Mouse (Mus musculus): ENCODE measurements around the gene Vmn1r15. TPM values are rescaled to one million over a fixed set of nuclear protein-coding genes. Genes with fewer than 3 reads are reported as not detected.

Gene Vmn1r15
- not detected for total RNA-seq (2021)
- long read RNA-seq, experiment 1: 0 reads
- long read RNA-seq, experiment 2: 0 reads

DNA sequence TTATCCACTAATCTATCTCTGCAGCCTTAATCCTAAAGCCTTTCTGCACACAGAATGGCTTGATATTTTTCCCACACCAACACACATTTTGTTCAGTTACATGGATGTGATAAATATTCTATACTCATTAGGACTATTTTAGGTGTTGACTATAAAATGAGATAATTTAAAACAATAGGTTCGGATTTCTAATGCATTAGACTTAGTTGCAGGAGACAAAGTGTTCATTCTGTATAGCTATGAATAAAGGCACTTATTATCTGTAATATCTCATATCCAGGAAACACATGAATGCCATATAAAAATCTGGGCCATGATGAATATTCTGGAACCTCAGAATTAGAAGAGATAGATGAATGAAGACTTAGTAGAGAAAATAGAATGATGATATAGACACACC is at the start of gene Vmn1r15:
TSS of gene Vmn1r15 (plus strand) at position 301 of the 400 bp plus-strand sequence.
- no peak for DNase-seq
- intact Hi-C loops (cut with DNase I; ENCODE audit: low total_unique reads): no loop called here

DNA sequence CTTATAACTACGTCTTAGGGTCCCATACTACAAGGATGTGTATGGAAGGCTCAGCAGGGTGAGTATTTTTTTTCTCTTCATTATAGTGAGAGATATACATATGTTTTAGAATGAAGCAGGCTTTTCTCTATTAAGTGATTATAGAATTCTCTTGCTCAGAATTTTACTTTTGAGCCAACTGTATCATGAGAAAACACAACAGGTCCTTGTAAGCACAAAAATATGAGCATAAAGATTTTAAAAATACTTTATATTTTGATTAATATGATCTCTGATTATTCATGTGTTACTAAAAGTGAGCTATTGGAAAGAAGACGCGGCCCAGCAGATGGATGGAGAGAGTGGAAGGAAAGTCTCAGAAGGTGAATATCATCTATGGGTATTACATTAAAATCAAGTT is 26.4 kb upstream of the Vmn1r15 start, which contains the start of gene Vmn1r14:
TSS of gene Vmn1r14 (plus strand) at position 301 of the 400 bp plus-strand sequence.
- intact Hi-C loops (cut with DNase I; ENCODE audit: low total_unique reads): no loop called here
- no peak for DNase-seq

DNA sequence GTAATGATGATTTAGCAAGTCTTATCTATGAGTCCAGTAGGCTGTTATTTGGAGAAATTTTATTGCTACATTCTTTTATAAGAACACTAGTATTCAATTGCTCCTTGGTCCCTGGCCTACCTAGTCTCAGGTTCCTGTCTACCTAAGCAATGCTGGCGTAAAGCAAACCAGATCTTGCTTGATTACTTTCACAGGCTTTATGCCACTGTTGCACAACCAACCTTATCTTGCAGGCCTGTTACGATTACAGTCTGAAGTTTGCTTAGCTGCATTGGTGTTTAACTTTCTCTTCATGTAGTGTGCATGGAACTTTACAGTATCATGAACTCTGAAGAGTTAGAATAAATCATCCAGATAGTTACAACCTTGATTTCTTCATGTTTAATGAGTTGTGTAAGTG is 3.2 kb downstream of the Vmn1r15 start:
- intact Hi-C loops (cut with DNase I; ENCODE audit: low total_unique reads): no loop called here
- DNase-seq: no peak

DNA sequence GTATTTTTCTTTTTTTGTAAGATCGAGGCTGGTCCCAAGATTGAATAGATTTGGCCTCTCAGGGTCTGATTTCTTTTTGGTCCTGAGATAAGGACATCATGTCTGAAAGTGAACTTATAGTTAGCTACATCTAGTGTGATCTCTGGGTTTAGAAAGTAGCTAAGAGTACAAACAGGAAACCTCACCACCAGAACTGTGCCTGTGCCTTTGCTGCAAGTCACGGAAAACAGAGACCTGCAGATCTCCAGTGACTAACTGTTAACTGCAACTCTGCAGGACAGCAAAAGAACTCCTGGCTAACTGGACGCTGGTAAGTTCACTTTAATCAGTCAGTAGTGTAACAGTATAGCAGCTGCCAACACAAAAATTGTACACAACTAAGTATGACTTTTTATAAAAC is 14.1 kb downstream of the Vmn1r15 start:
- intact Hi-C loops (cut with DNase I; ENCODE audit: low total_unique reads): no loop called here
- no peak for DNase-seq

DNA sequence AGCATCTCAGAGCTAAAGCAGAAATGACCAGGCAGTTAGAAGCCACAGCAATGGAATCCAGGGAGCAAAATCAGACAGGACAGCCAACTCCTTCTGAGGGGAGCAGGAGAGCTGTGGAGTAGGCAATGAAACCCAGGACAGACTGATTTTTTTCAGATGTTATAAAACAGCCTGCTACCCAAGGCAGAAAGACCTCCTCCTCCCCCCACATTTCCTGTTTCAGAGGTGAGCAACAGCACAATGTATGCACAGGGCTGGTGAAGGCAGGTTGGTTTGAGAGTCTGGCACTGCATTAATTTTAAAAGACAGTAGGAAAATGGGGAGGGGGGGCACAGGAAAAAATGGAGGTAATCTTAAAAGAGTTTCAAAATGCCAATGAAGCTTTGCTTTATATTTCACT is 14.8 kb downstream of the Vmn1r15 start:
- intact Hi-C loops (cut with DNase I; ENCODE audit: low total_unique reads): no loop called here
- DNase-seq: no peak

DNA sequence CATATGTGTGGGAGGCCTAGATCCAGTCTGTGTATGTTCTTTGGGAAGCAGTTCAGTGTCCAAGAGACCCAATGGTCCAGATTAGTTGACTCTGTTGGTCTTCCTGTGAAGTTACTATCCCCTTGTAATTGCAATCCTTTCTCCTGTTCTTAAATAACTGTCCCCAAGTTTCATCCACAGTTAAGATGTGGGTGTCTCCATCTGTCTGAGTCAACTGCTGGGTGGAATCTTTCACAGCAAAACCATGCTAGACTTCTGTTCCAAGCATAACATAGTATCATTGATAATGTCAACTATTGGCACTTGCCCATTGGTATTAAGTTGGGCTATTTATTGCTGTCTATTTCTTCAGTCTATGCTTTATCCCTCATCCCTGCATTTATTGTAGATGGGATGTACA is 21.2 kb downstream of the Vmn1r15 start:
- intact Hi-C loops (cut with DNase I; ENCODE audit: low total_unique reads): no loop called here
- no peak for DNase-seq

Other genes starting within 250 kb of the Vmn1r15 start
- gene Vmn1r7, start 232.6 kb upstream of the Vmn1r15 start, total RNA-seq (2021): not detected
- not detected for gene Vmn1r8, start 225.7 kb upstream of the Vmn1r15 start, total RNA-seq (2021)
- gene Vmn1r9, start 191.2 kb upstream of the Vmn1r15 start, total RNA-seq (2021): not detected
- gene Vmn1r10, start 148.5 kb upstream of the Vmn1r15 start, total RNA-seq (2021): not detected
- gene Vmn1r11, start 124.5 kb upstream of the Vmn1r15 start, total RNA-seq (2021): not detected
- not detected for gene Vmn1r12, start 101.0 kb upstream of the Vmn1r15 start, total RNA-seq (2021)
- not detected for gene Vmn1r13, start 54.7 kb upstream of the Vmn1r15 start, total RNA-seq (2021)
- gene Vmn1r14, start 26.3 kb upstream of the Vmn1r15 start, total RNA-seq (2021): not detected
- gene Vmn1r16, start 71.5 kb downstream of the Vmn1r15 start, total RNA-seq (2021): not detected
- not detected for gene Vmn1r17, start 105.8 kb downstream of the Vmn1r15 start, total RNA-seq (2021)
- not detected for gene Vmn1r18, start 137.8 kb downstream of the Vmn1r15 start, total RNA-seq (2021)
- gene Vmn1r19, start 145.8 kb downstream of the Vmn1r15 start, total RNA-seq (2021): not detected
- not detected for gene Vmn1r20, start 171.0 kb downstream of the Vmn1r15 start, total RNA-seq (2021)